Mouse (Mus musculus) liver, postnatal 0 days (tissue): Measurements from ENCODE around the gene Phactr2.

Source experiments
- CTCF ChIP-seq: sonication (generic); IDR thresholded peaks from 2 replicates; pipeline ENCODE4 v1.5.1; 2016; ENCODE audit warnings: antibody characterized with exemption, low read depth
- EP300 ChIP-seq: IDR thresholded peaks from 2 replicates; pipeline ENCODE4 v1.6.1; 2016; ENCODE audit warnings: antibody characterized with exemption, low read depth, mild to moderate bottlenecking

DNA sequence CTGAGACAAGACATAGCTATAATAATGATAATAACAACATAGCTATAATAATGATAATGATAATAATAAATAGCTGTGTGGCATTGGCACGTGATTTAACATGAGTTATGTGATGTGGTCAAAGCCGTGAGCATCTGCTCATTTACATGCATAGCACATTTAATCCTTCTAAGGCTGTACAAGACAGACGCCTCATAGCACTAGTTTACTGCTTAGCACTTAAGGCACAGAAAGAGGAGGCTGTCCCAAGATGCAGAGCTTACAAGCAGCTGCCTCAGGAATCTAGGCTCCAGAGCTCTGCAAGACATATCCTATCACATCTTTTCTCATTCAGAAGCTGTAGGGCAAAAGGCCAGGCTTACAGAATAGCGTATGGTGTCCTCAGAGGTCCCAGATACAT is 11.7 kb upstream of the Phactr2 start:
- no peak for TF ChIP-seq EP300
- no peak for TF ChIP-seq CTCF
